ENCODE assay signal across 8 mouse cellular contexts in genomic region chr9:48586332-48586731, GRCm38 (mm10). TPM values are rescaled to one million over a fixed set of nuclear protein-coding genes. Genes with fewer than 3 reads are reported as not detected.
DNase-seq lines count a peak whose midpoint lies in the region; ATAC-seq and TF ChIP-seq lines count a peak whose summit lies in the region.

No protein-coding gene starts in this region.

- POLR2A ChIA-PET in Patski (lab: Charles Lee) = interaction anchor here (0.5 to 1.2 kb wide), 2 partner anchors 10 to 106 kb away, joined by 3 to 4 read pairs; partner anchors contain the start of gene Rexo2

- intact Hi-C loops in left cerebral cortex, postnatal 4 days (cut with DNase I) = loop anchor here (10.0 kb wide), 1 partner anchor 322 kb away; no protein-coding TSS in a partner anchor

- no peak for DNase-seq in Patski (ENCODE audit: low read depth, low spot score)
- peak; percentile 50 to 51 for DNase-seq in cerebellum, postnatal 36 days
- DNase-seq in left cerebral cortex, postnatal 4 days = peak; percentile 68
- DNase-seq in ovary, postnatal 36 days (ENCODE audit: low spot score) = peak; percentile 48
- DNase-seq in thymus, postnatal 25 days = peak; percentile 49

- H3K27me3 ChIP-seq in intestine, postnatal 0 days (replicated peaks; ENCODE audit: control insufficient read depth, insufficient read depth, low read length) = no peaks in the 10 kb centered on the region
- no peaks in the 10 kb centered on the region for H3K27me3 ChIP-seq in intestine, embryonic 16.5 days (replicated peaks; ENCODE audit: control insufficient read depth, insufficient read depth, low read length)
- H3K27me3 ChIP-seq in Patski = no peaks in the 10 kb centered on the region

- 8% methylated on average over 4 of the region's 4 CpGs for WGBS in intestine, postnatal 0 days
- WGBS in intestine, embryonic 16.5 days = 8% methylated on average over 4 of the region's 4 CpGs

- H3K4me1 ChIP-seq in intestine, postnatal 0 days (replicated peaks; ENCODE audit: control insufficient read depth, insufficient read depth, low read length) = no peaks in the 10 kb centered on the region
- no peaks in the 10 kb centered on the region for H3K4me1 ChIP-seq in intestine, embryonic 16.5 days (ENCODE audit: control insufficient read depth, insufficient read depth, low read length)

- H3K9me3 ChIP-seq in intestine, postnatal 0 days (ENCODE audit: control insufficient read depth) = no peaks in the 10 kb centered on the region
- no peaks in the 10 kb centered on the region for H3K9me3 ChIP-seq in intestine, embryonic 16.5 days (ENCODE audit: control insufficient read depth, low read length)

- CTCF ChIA-PET in Patski (lab: Charles Lee) = interaction anchor here (0.8 to 2.2 kb wide), 13 partner anchors 11 to 123 kb away, joined by 3 to 9 read pairs (median 3); partner anchors contain the start of genes Gm5617 and Nnmt

- H3K4me3 ChIP-seq in intestine, postnatal 0 days (ENCODE audit: low read depth, low read length) = no peak overlapping the region
- no peak overlapping the region for H3K4me3 ChIP-seq in intestine, embryonic 16.5 days (ENCODE audit: low read length)

- in situ Hi-C loops in Patski (cut with MboI; ENCODE audit: low pct_unique_long_range_greater_than_20kb) = loop anchor here (25.0 kb wide), 1 partner anchor 849 kb away; no protein-coding TSS in a partner anchor

- no peak overlapping the region for H3K27ac ChIP-seq in intestine, postnatal 0 days (ENCODE audit: low read depth, low read length)
- H3K27ac ChIP-seq in intestine, embryonic 16.5 days (ENCODE audit: low read length) = no peak overlapping the region

- no peaks in the 10 kb centered on the region for H3K36me3 ChIP-seq in intestine, postnatal 0 days (ENCODE audit: control insufficient read depth, insufficient read depth)
- no peaks in the 10 kb centered on the region for H3K36me3 ChIP-seq in intestine, embryonic 16.5 days (ENCODE audit: control insufficient read depth, insufficient read depth, low read length)

- peak; percentile 83 for TF ChIP-seq CTCF in intestine, postnatal 0 days (IDR thresholded peaks at IDR 0.05; ENCODE audit: low read depth)
- TF ChIP-seq CTCF in Patski (IDR thresholded peaks at IDR 0.05) = peak; percentile 92

- no peak for ATAC-seq in intestine, postnatal 0 days
- no peak for ATAC-seq in intestine, embryonic 16.5 days
- no peak for ATAC-seq in Patski
- peak; percentile 62 to 75; a peak in 3 of 4 replicates for ATAC-seq in hematopoietic stem cell, adult 5-6 weeks (replicated peaks in 1 of 2; ENCODE audit: insufficient read depth in 1 of 2, low FRiP score in 2 of 2, low TSS enrichment in 1 of 2, low read depth in 1 of 2, poor library complexity in 2 of 2, severe bottlenecking in 2 of 2)

- H3K9ac ChIP-seq in intestine, postnatal 0 days (ENCODE audit: low read depth, low read length) = no peak overlapping the region
- no peak overlapping the region for H3K9ac ChIP-seq in intestine, embryonic 16.5 days (ENCODE audit: low read depth, low read length)

- H3K4me2 ChIP-seq in intestine, postnatal 0 days (replicated peaks; ENCODE audit: low read depth) = no peak overlapping the region
- H3K4me2 ChIP-seq in intestine, embryonic 16.5 days (ENCODE audit: low read depth, low read length) = no peak overlapping the region

RNA-seq across cellular contexts. Expression of gene Nnmt, which starts 18.6 kb away (rescaled TPM):
- 5.1 and 6.1 TPM in 2 replicates for polyA plus RNA-seq in intestine, postnatal 0 days (2015; fragmentation: Nextera tagmentation; extraction: Ambion mirVana)
- polyA plus RNA-seq in intestine, embryonic 16.5 days (2015; fragmentation: Nextera tagmentation; extraction: Ambion mirVana) = 2.9 and 4.0 TPM in 2 replicates
- polyA plus RNA-seq in Patski (2021) = 28.4 TPM
- not detected in 2 replicates for total RNA-seq in hematopoietic stem cell, adult 5-6 weeks (2017)
- total RNA-seq in left cerebral cortex, postnatal 4 days (2021) = 1 to 10 TPM; 7.2 to 8.2 TPM

Comparison
In these comparisons a context has a peak if more than half of its experiments do, and no peak if none do; other contexts are left out.
1. ATAC-seq: peak in hematopoietic stem cell, adult 5-6 weeks (2 of 2); none in intestine, postnatal 0 days (single experiment), intestine, embryonic 16.5 days (single experiment) and Patski (single experiment).